Mouse (Mus musculus): ENCODE measurements around the gene Dnm3. TPM values are rescaled to one million over a fixed set of nuclear protein-coding genes. Genes with fewer than 3 reads are reported as not detected.
A peak's percentile ranks its signal among the peaks of the same experiment; 100 is the strongest.

Dnm3 gene
- polyA plus RNA-seq, 1 experiment from 2014 or later: 13.9 TPM

DNA sequence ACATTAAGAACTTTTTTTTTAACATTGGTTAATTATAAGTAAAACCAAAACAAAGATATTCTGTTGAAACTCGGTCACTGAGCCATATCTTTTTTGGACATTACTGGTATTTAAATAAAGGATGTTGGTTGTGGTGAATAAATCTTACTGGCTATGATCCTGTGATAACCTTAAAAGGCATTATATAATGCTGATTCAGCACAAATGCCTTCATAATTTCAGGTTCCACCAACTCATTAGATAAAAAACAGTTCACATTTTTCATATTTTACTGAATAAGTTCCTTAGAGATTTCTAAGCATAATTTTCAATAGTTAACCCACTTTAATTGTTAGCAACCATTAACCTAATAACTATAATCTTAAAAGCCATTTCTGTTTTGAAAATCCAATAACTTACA is 4.9 kb downstream of the Dnm3 start:
- Histone ChIP-seq H3K9ac (ENCODE audit: low read length) (no peak overlapping the region), H3K27ac (replicated peaks; ENCODE audit: low read depth, low read length) (no peak overlapping the region), H3K36me3 (ENCODE audit: control insufficient read depth, insufficient read depth, low read length) (no peaks in the 10 kb centered on the region), H3K27me3 (ENCODE audit: control insufficient read depth, insufficient read depth, low read length) (peaks cover 12% of the 10 kb centered on the region), H3K4me3 (ENCODE audit: low read depth, low read length) (no peak overlapping the region), H3K4me2 (ENCODE audit: low read depth, severe bottlenecking) (no peak overlapping the region), H3K9me3 (ENCODE audit: control insufficient read depth, low read length) (no peaks in the 10 kb centered on the region), H3K4me1 (ENCODE audit: control insufficient read depth, insufficient read depth, low read length) (0 out of 2 replicates have a peak, but pooled peaks cover 2% of the 10 kb centered on the region)
- ATAC-seq (ENCODE audit: insufficient number of reproducible peaks, low FRiP score, low TSS enrichment, low read depth) (no peak), DNase-seq (ENCODE audit: low spot score) (no peak)
- 90% methylated on average over 1 of the region's 1 CpGs for WGBS

- H3K9ac ChIP-seq (ENCODE audit: low read length): no peak overlapping the region
- no peak for DNase-seq (ENCODE audit: low spot score)
- H3K4me1 ChIP-seq (ENCODE audit: control insufficient read depth, insufficient read depth, low read length): no peaks in the 10 kb centered on the region
- no peaks in the 10 kb centered on the region for H3K9me3 ChIP-seq (ENCODE audit: control insufficient read depth, low read length)
- no peak overlapping the region for H3K27ac ChIP-seq (replicated peaks; ENCODE audit: low read depth, low read length)
- H3K36me3 ChIP-seq (ENCODE audit: control insufficient read depth, insufficient read depth, low read length): no peaks in the 10 kb centered on the region
- H3K27me3 ChIP-seq (ENCODE audit: control insufficient read depth, insufficient read depth, low read length): peaks cover 4% of the 10 kb centered on the region; the same call in 1 of the 2 replicates
- no peak for ATAC-seq (ENCODE audit: insufficient number of reproducible peaks, low FRiP score, low TSS enrichment, low read depth)
- no peak overlapping the region for H3K4me3 ChIP-seq (ENCODE audit: low read depth, low read length)
- H3K4me2 ChIP-seq (ENCODE audit: low read depth, severe bottlenecking): no peak overlapping the region
These were observed 6.7 kb downstream of the Dnm3 start for GRCm38 (mm10) chr1:162471089-162471488.

- Histone ChIP-seq H3K27me3 (ENCODE audit: control insufficient read depth, insufficient read depth, low read length) (no peaks in the 10 kb centered on the region), H3K36me3 (ENCODE audit: control insufficient read depth, insufficient read depth, low read length) (no peaks in the 10 kb centered on the region), H3K4me1 (ENCODE audit: control insufficient read depth, insufficient read depth, low read length) (no peaks in the 10 kb centered on the region), H3K4me2 (ENCODE audit: low read depth, severe bottlenecking) (no peak overlapping the region), H3K9ac (ENCODE audit: low read length) (no peak overlapping the region), H3K27ac (replicated peaks; ENCODE audit: low read depth, low read length) (no peak overlapping the region), H3K4me3 (ENCODE audit: low read depth, low read length) (no peak overlapping the region), H3K9me3 (ENCODE audit: control insufficient read depth, low read length) (no peaks in the 10 kb centered on the region)
- 0 out of 2 replicates have a peak, but pooled peaks have one; percentile 35 for ATAC-seq (ENCODE audit: insufficient number of reproducible peaks, low FRiP score, low TSS enrichment, low read depth)
- DNase-seq (ENCODE audit: low spot score): no peak
- 71% methylated on average over 2 of the region's 2 CpGs for WGBS
These were observed 8.0 kb downstream of the Dnm3 start for GRCm38 (mm10) chr1:162469752-162470280.

DNA sequence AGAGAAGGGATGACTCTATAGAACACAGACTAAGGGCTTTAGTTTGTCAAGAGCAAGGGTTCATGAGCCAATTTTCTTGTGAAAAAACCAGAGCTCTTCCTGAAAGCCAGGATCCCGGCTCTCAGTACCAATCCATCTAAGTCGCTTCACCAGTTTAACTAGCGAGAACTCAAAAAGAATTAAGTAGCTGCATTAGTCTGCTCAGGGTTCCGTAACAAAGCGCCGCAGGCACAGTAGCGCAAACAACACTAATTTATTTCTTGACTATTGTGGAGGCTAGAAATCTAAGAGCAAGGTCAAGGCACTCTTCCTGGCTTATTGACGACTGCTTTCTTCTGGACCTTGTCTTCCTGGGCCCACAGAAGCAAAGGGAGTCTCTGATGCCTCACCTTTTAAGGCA is 14.2 kb downstream of the Dnm3 start:
- no peak for ATAC-seq (ENCODE audit: insufficient number of reproducible peaks, low FRiP score, low TSS enrichment, low read depth)
- no peak overlapping the region for H3K9ac ChIP-seq (ENCODE audit: low read length)
- no peaks in the 10 kb centered on the region for H3K9me3 ChIP-seq (ENCODE audit: control insufficient read depth, low read length)
- H3K4me3 ChIP-seq (ENCODE audit: low read depth, low read length): no peak overlapping the region
- no peak overlapping the region for H3K27ac ChIP-seq (replicated peaks; ENCODE audit: low read depth, low read length)
- WGBS: 90% methylated on average over 8 of the region's 8 CpGs
- no peaks in the 10 kb centered on the region for H3K4me1 ChIP-seq (ENCODE audit: control insufficient read depth, insufficient read depth, low read length)
- no peak overlapping the region for H3K4me2 ChIP-seq (ENCODE audit: low read depth, severe bottlenecking)
- no peaks in the 10 kb centered on the region for H3K36me3 ChIP-seq (ENCODE audit: control insufficient read depth, insufficient read depth, low read length)
- no peaks in the 10 kb centered on the region for H3K27me3 ChIP-seq (ENCODE audit: control insufficient read depth, insufficient read depth, low read length)
- no peak for DNase-seq (ENCODE audit: low spot score)

DNA sequence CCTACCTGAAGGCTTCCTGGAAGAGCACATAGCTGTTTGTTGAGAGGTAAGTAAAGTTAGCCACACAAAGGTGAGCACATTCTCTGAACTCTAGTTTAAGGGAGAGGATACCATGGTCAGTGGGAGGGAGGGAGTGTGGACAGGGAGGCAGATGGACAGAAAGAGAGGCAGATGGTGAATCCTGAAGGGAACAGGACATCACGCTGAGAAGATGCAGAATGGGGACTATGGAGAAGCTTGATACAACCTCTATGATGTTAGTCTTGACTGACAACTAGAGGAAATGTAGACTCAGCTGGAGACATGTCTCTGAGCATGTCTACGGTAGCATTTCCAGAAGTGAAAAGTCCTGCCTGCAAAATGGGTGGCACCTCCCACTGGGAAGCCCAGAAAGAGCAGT is 19.1 kb downstream of the Dnm3 start:
- Histone ChIP-seq H3K4me2 (ENCODE audit: low read depth, severe bottlenecking) (no peak overlapping the region), H3K4me3 (ENCODE audit: low read depth, low read length) (no peak overlapping the region), H3K27ac (replicated peaks; ENCODE audit: low read depth, low read length) (no peak overlapping the region), H3K36me3 (ENCODE audit: control insufficient read depth, insufficient read depth, low read length) (no peaks in the 10 kb centered on the region), H3K27me3 (ENCODE audit: control insufficient read depth, insufficient read depth, low read length) (no peaks in the 10 kb centered on the region), H3K9me3 (ENCODE audit: control insufficient read depth, low read length) (no peaks in the 10 kb centered on the region), H3K9ac (ENCODE audit: low read length) (no peak overlapping the region), H3K4me1 (ENCODE audit: control insufficient read depth, insufficient read depth, low read length) (no peaks in the 10 kb centered on the region)
- 76% methylated on average over 2 of the region's 2 CpGs for WGBS
- ATAC-seq (ENCODE audit: insufficient number of reproducible peaks, low FRiP score, low TSS enrichment, low read depth): no peak
- no peak for DNase-seq (ENCODE audit: low spot score)

DNA sequence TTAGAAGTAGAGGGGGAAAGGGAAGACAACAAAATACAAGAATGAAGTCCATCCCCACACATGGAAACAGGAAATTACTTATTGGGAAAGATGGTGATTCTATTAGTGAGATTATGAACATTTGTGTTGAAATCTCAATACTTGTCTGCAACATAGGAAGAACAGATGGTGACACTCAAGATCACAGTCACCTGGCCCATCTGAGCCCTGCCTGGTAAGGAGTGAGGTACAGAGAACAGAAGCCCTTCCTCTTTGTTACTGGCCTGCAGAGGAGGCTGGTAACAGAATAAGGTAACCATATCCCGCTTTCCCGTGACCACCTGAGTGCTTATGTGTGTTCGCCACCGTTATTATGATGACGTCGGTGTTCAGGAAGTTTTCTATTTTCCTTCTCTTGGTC is 21.0 kb downstream of the Dnm3 start:
- no peak for DNase-seq (ENCODE audit: low spot score)

DNA sequence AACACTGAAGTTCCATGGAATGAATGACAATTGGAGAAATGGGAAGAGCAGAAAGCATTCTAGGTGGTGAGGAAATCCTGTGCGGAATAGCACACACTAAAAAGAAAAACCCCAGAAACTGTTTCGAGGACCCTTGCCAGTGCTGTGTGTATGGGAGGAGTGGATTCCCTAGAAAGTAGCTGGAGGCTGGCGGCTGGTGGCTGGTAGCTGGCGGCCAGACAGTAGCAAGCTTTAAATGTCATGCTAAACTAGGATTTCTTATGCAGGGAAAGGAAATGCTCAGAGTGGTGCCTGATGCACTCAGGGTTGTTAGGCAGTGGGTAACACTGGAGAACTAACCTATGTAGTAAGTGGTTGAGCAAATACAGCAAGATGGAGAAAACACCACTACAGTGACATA is 21.4 kb downstream of the Dnm3 start:
- H3K27ac ChIP-seq (replicated peaks; ENCODE audit: low read depth, low read length): no peak overlapping the region
- no peaks in the 10 kb centered on the region for H3K36me3 ChIP-seq (ENCODE audit: control insufficient read depth, insufficient read depth, low read length)
- no peak for ATAC-seq (ENCODE audit: insufficient number of reproducible peaks, low FRiP score, low TSS enrichment, low read depth)
- no peaks in the 10 kb centered on the region for H3K9me3 ChIP-seq (ENCODE audit: control insufficient read depth, low read length)
- no peak overlapping the region for H3K9ac ChIP-seq (ENCODE audit: low read length)
- no peak overlapping the region for H3K4me3 ChIP-seq (ENCODE audit: low read depth, low read length)
- no peak overlapping the region for H3K4me2 ChIP-seq (ENCODE audit: low read depth, severe bottlenecking)
- no peaks in the 10 kb centered on the region for H3K27me3 ChIP-seq (ENCODE audit: control insufficient read depth, insufficient read depth, low read length)
- no peaks in the 10 kb centered on the region for H3K4me1 ChIP-seq (ENCODE audit: control insufficient read depth, insufficient read depth, low read length)
- no peak for DNase-seq (ENCODE audit: low spot score)
- 76% methylated on average over 4 of the region's 4 CpGs for WGBS

More for the DNA sequence above, 21.0 kb downstream of the Dnm3 start:
- Histone ChIP-seq H3K9me3 (ENCODE audit: control insufficient read depth, low read length) (no peaks in the 10 kb centered on the region), H3K27ac (replicated peaks; ENCODE audit: low read depth, low read length) (no peak overlapping the region), H3K4me3 (ENCODE audit: low read depth, low read length) (no peak overlapping the region), H3K4me2 (ENCODE audit: low read depth, severe bottlenecking) (no peak overlapping the region), H3K9ac (ENCODE audit: low read length) (no peak overlapping the region), H3K27me3 (ENCODE audit: control insufficient read depth, insufficient read depth, low read length) (no peaks in the 10 kb centered on the region), H3K36me3 (ENCODE audit: control insufficient read depth, insufficient read depth, low read length) (no peaks in the 10 kb centered on the region), H3K4me1 (ENCODE audit: control insufficient read depth, insufficient read depth, low read length) (no peaks in the 10 kb centered on the region)
- ATAC-seq (ENCODE audit: insufficient number of reproducible peaks, low FRiP score, low TSS enrichment, low read depth): no peak
- WGBS: 92% methylated on average over 6 of the region's 6 CpGs

- DNase-seq (ENCODE audit: low spot score) (no peak), ATAC-seq (ENCODE audit: insufficient number of reproducible peaks, low FRiP score, low TSS enrichment, low read depth) (no peak)
- no peak overlapping the region for H3K4me2 ChIP-seq (ENCODE audit: low read depth, severe bottlenecking)
- no peak overlapping the region for H3K27ac ChIP-seq (replicated peaks; ENCODE audit: low read depth, low read length)
- H3K9ac ChIP-seq (ENCODE audit: low read length): no peak overlapping the region
- H3K4me3 ChIP-seq (ENCODE audit: low read depth, low read length): no peak overlapping the region
- no peaks in the 10 kb centered on the region for H3K27me3 ChIP-seq (ENCODE audit: control insufficient read depth, insufficient read depth, low read length)
- H3K9me3 ChIP-seq (ENCODE audit: control insufficient read depth, low read length): no peaks in the 10 kb centered on the region
- H3K4me1 ChIP-seq (ENCODE audit: control insufficient read depth, insufficient read depth, low read length): no peaks in the 10 kb centered on the region
- H3K36me3 ChIP-seq (ENCODE audit: control insufficient read depth, insufficient read depth, low read length): no peaks in the 10 kb centered on the region
- 77% methylated on average over 8 of the region's 8 CpGs for WGBS
These were observed 24.3 kb downstream of the Dnm3 start for GRCm38 (mm10) chr1:162453578-162453977.

DNA sequence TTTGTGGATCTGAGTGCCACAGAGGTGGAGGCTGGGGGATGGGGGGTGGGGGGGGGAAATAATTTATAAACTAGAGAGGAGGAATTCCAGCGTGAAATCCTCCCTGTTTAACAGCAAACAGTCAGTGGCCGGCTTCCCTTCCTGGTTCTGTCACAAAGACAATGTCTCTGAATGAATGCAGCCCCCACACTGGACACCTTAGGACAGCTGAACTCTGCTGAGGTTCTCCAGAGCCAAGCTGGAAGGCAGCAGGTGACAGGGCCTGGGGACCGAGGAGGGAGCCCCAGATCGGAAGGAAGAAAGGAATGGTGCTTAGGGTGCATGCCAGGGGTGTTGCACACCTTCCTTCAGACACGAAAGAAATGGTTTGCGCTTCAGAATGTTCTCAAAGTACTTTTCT is 24.8 kb downstream of the Dnm3 start:
- Histone ChIP-seq H3K36me3 (ENCODE audit: control insufficient read depth, insufficient read depth, low read length) (no peaks in the 10 kb centered on the region), H3K4me1 (ENCODE audit: control insufficient read depth, insufficient read depth, low read length) (no peaks in the 10 kb centered on the region), H3K9me3 (ENCODE audit: control insufficient read depth, low read length) (no peaks in the 10 kb centered on the region), H3K27ac (replicated peaks; ENCODE audit: low read depth, low read length) (no peak overlapping the region), H3K4me2 (ENCODE audit: low read depth, severe bottlenecking) (no peak overlapping the region), H3K9ac (ENCODE audit: low read length) (no peak overlapping the region), H3K27me3 (ENCODE audit: control insufficient read depth, insufficient read depth, low read length) (no peaks in the 10 kb centered on the region), H3K4me3 (ENCODE audit: low read depth, low read length) (no peak overlapping the region)
- DNase-seq (ENCODE audit: low spot score) (no peak), ATAC-seq (ENCODE audit: insufficient number of reproducible peaks, low FRiP score, low TSS enrichment, low read depth) (no peak)
- 85% methylated on average over 6 of the region's 6 CpGs for WGBS
